Mouse (Mus musculus) limb, embryonic 12.5 days (tissue): ENCODE measurements around the gene Clca3b. TPM values are rescaled to one million over a fixed set of nuclear protein-coding genes. Genes with fewer than 3 reads are reported as not detected.
"Not testable (repeated sequence)": the region's sequence is repeated elsewhere in the genome, so short reads cannot be mapped to it uniquely, and the experiment has no call there.

ENCODE experiments used
- ATAC-seq: fragments of 200-750 bp; cut with Nextera tagmentation; 2 replicates; pipeline ENCODE4 v1.8.0; 2017; ENCODE audit warnings: low read depth, moderate TSS enrichment; ENCODE audit not compliant: insufficient number of reproducible peaks, insufficient read depth, low FRiP score, low TSS enrichment
- H3K27ac ChIP-seq: fragments of 300-500 bp; sonication (generic); 2 replicates; pipeline ENCODE4 v1.5.1; 2016; ENCODE audit warnings: mild to moderate bottlenecking, moderate library complexity
- H3K27me3 ChIP-seq: fragments of 300-500 bp; sonication (generic); 2 replicates; pipeline ENCODE4 v1.6.1; 2016; ENCODE audit warnings: mild to moderate bottlenecking, moderate library complexity
- H3K36me3 ChIP-seq: fragments of 300-500 bp; sonication (generic); 2 replicates; pipeline ENCODE4 v1.6.1; 2016; ENCODE audit warnings: mild to moderate bottlenecking, moderate library complexity
- H3K4me1 ChIP-seq: fragments of 300-500 bp; sonication (generic); replicated peaks from 2 replicates; pipeline ENCODE4 v1.6.1; 2016
- H3K4me2 ChIP-seq: fragments of 300-500 bp; sonication (generic); 2 replicates; pipeline ENCODE4 v1.6.1; 2016; ENCODE audit warnings: mild to moderate bottlenecking, moderate library complexity
- H3K4me3 ChIP-seq: fragments of 300-500 bp; sonication (generic); replicated peaks from 2 replicates; pipeline ENCODE4 v1.5.1; 2016; ENCODE audit warnings: mild to moderate bottlenecking
- H3K9ac ChIP-seq: fragments of 300-500 bp; sonication (generic); replicated peaks from 2 replicates; pipeline ENCODE4 v1.6.1; 2016; ENCODE audit warnings: mild to moderate bottlenecking, moderate library complexity
- H3K9me3 ChIP-seq: fragments of 300-500 bp; sonication (generic); 2 replicates; pipeline ENCODE4 v1.6.1; 2016; ENCODE audit warnings: mild to moderate bottlenecking, moderate library complexity
- WGBS: fragments of 180-500 bp; shearing (Covaris S2); methylation state at CpG from one replicate; pipeline ENCODE4 v1.1.7; 2016; 5-methylcytosine and 5-hydroxymethylcytosine counted together
- polyA plus RNA-seq: library from polyadenylated mRNA; unstranded; fragments of >200 nt; fragmentation: Nextera tagmentation; extraction: Ambion mirVana; gene quantifications from 2 replicates; pipeline ENCODE4 v1.2.1, GENCODE M21; 2016

Gene Clca3b
- polyA plus RNA-seq, 1 experiment from 2014 or later, result not detected

DNA sequence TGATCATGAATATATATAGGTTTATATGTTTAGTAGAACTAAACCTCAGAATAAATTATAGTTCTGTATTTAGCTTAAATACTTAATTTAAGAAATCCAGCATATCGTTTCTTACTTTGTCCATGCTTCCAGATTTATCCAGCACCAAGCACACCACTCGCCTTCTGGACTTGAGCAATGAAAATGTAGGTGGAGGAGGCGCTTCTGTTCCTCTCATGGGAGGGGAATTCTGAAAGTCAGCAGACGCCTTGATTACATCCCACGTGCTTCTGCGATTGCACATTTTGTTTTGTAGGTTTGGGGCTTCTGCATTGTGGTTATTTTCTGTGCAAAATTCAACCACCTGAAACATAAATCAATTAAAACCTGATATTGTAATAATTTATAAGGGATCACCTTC, 35.8 kb downstream of the Clca3b start:
- 88% methylated on average over 6 of the region's 6 CpGs for WGBS
- not testable (repeated sequence) for H3K4me2 ChIP-seq, H3K4me1 ChIP-seq, ATAC-seq, H3K9me3 ChIP-seq, H3K9ac ChIP-seq, H3K27me3 ChIP-seq, H3K36me3 ChIP-seq, H3K27ac ChIP-seq, H3K4me3 ChIP-seq

DNA sequence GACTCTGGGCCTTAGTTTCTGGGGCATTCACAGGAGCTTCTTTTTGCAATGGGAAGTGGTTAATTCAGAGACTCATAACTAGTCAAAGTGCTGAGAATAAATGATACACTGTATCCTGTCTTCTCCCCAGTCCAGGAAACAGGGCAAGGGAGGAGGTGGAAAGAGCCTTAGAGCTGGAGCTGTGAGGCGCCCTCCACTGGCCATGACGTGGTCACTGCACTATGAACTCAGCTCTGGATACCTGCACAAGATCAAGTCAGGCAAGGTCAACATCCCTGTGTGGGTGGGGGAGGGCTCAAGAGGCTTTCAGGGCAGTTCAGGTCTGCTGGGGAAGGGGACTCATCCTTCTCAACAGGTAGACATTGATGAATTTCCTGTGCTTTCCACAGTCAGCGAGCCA, 37.3 kb downstream of the Clca3b start:
- H3K27me3 ChIP-seq, result no peaks in the 10 kb centered on the region
- no peak for ATAC-seq
- no peaks in the 10 kb centered on the region for H3K4me1 ChIP-seq
- no peaks in the 10 kb centered on the region for H3K9me3 ChIP-seq
- H3K36me3 ChIP-seq, result no peaks in the 10 kb centered on the region
- 32% methylated on average over 3 of the region's 3 CpGs for WGBS
- H3K4me2 ChIP-seq, result no peak overlapping the region
- H3K4me3 ChIP-seq, result no peak overlapping the region
- no peak overlapping the region for H3K27ac ChIP-seq
- H3K9ac ChIP-seq, result no peak overlapping the region

DNA sequence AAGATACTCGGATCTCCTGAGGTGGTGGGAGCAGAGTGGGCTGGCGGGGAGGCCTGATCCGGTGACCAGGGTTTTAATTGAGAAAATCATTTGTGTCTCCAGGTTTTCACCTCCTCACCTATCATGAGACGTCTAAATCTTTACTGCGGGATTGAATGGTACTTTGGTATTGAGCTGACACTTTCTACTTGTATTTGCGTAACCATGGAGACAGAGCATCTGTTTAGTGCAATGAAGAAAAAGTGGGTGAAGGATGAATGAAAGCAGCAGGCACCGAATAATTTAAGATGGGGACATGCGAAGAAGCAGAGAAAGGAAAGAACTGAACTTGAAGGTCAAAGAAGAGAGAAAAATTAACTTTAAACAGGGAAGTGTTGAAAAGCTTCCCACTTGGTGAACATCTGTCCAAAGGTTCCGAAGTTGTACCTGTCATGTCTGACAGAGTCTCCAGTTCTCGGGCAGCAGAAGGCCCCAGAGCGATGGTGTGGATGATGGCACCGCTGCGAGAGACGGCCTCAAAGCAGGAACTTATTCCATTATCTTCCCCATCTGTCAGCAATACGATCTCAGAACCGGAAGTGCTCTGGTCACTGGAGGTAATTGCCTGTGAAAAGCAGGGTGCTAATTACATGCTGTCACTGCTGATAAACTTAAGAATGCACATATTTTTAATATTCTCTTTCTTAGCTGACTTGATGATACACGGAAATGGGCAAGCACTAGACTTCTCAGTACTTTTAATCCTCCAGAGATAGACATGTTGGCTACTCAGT, 40.8 kb downstream of the Clca3b start:
- not testable (repeated sequence) for H3K4me2 ChIP-seq, H3K9me3 ChIP-seq, H3K4me3 ChIP-seq, H3K36me3 ChIP-seq, H3K27me3 ChIP-seq, ATAC-seq, H3K9ac ChIP-seq, H3K27ac ChIP-seq, H3K4me1 ChIP-seq
- 59% methylated on average over 16 of the region's 17 CpGs for WGBS

DNA sequence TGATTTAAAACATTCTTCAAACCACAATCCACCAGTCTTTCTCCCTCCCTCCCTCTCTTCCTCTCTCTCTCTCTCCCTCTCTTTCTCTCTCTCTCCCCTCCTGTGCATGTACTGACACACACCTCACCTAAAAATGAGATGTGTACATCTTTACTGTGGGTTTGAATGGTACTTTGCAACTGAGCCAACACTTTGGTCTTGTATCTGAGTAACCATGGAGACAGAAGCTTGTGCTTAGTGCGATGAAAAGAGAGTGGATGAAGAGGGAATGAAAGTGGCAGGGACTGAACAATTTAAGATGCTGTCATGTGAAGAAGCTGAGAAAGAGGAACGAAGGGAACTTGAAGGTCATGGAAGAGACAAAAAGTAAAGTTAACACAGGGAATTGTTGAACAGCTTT, 42.5 kb downstream of the Clca3b start:
- H3K9ac ChIP-seq, H3K4me3 ChIP-seq, ATAC-seq, H3K4me2 ChIP-seq, H3K9me3 ChIP-seq, H3K27me3 ChIP-seq, H3K27ac ChIP-seq, H3K36me3 ChIP-seq, H3K4me1 ChIP-seq: not testable (repeated sequence)
- 85% methylated on average over 2 of the region's 2 CpGs for WGBS

- no peak for ATAC-seq
- Histone ChIP-seq H3K27ac (no peak overlapping the region), H3K4me2 (no peak overlapping the region), H3K9ac (no peak overlapping the region), H3K36me3 (no peaks in the 10 kb centered on the region), H3K9me3 (no peaks in the 10 kb centered on the region), H3K27me3 (no peaks in the 10 kb centered on the region), H3K4me1 (no peaks in the 10 kb centered on the region), H3K4me3 (no peak overlapping the region)
- WGBS, result 28% methylated on average over 8 of the region's 8 CpGs
These were observed 47.3 kb downstream of the Clca3b start for GRCm38 (mm10) chr3:144801861-144802260.

- Histone ChIP-seq H3K4me1 (no peaks in the 10 kb centered on the region), H3K4me3 (no peak overlapping the region), H3K27ac (no peak overlapping the region), H3K4me2 (no peak overlapping the region), H3K9me3 (no peaks in the 10 kb centered on the region), H3K27me3 (no peaks in the 10 kb centered on the region), H3K36me3 (no peaks in the 10 kb centered on the region), H3K9ac (no peak overlapping the region)
- ATAC-seq, result no peak
- WGBS, result 85% methylated on average over 11 of the region's 11 CpGs
These were observed 63.7 kb downstream of the Clca3b start for GRCm38 (mm10) chr3:144785181-144786148.

Other genes with a start within 250 kb of the Clca3b start
- 101 and 103 TPM in 2 replicates for gene Sh3glb1, start 129.0 kb downstream of the Clca3b start, polyA plus RNA-seq
- 0.15 and 0.20 TPM in 2 replicates for gene Clca3a1, start 88.4 kb downstream of the Clca3b start, polyA plus RNA-seq
- gene Clca3a2, start 29.9 kb downstream of the Clca3b start, polyA plus RNA-seq, result not detected in 2 replicates
- not detected in 2 replicates for gene Clca4b, start 83.2 kb upstream of the Clca3b start, polyA plus RNA-seq
- gene Clca4a, start 125.7 kb upstream of the Clca3b start, polyA plus RNA-seq, result 0.12 TPM in 1 of 2 replicates, not detected in the other
- gene Clca1, start 183.4 kb upstream of the Clca3b start, polyA plus RNA-seq, result not detected in 2 replicates